Mouse (Mus musculus): ENCODE results near the gene Asic2.

The Asic2 gene

GRCm38 (mm10) chr11:80848131-80848530 lies 1120.1 kb downstream of the Asic2 start:
- no peak for DNase-seq (ENCODE audit: low spot score)

- DNase-seq (ENCODE audit: low spot score): no peak
Measured at GRCm38 (mm10) chr11:80846115-80846514, 1122.1 kb downstream of the Asic2 start.

GRCm38 (mm10) chr11:80845486-80845885 lies 1122.8 kb downstream of the Asic2 start:
- no peak for DNase-seq (ENCODE audit: low spot score)

GRCm38 (mm10) chr11:80843435-80843834 lies 1124.8 kb downstream of the Asic2 start:
- DNase-seq (ENCODE audit: low spot score): no peak

GRCm38 (mm10) chr11:80838724-80839123 lies 1129.5 kb downstream of the Asic2 start:
- no peak for DNase-seq (ENCODE audit: low spot score)

GRCm38 (mm10) chr11:80835841-80836240 lies 1132.4 kb downstream of the Asic2 start:
- no peak for DNase-seq (ENCODE audit: low spot score)

- no peak for DNase-seq (ENCODE audit: low spot score)
Measured at GRCm38 (mm10) chr11:80835395-80835794, 1132.9 kb downstream of the Asic2 start.

All from ovary, postnatal 10 days (tissue).